Mouse (Mus musculus): ENCODE results near the gene Cd19.
"Not testable (repeated sequence)": the region's sequence is repeated elsewhere in the genome, so short reads cannot be mapped to it uniquely, and the experiment has no call there.

The Cd19 gene

GRCm38 (mm10) chr7:126434726-126435125 is 20.0 kb upstream of the Cd19 start:
- DNase-seq (ENCODE audit: low read depth, low spot score): no peak

- DNase-seq (ENCODE audit: low read depth, low spot score): no peak
Measured at GRCm38 (mm10) chr7:126430167-126430566, 15.5 kb upstream of the Cd19 start.

GRCm38 (mm10) chr7:126429503-126429898 is 14.8 kb upstream of the Cd19 start:
- no peak for DNase-seq (ENCODE audit: low read depth, low spot score)

- DNase-seq (ENCODE audit: low read depth, low spot score): peak; percentile 90
Measured at GRCm38 (mm10) chr7:126428631-126429502, 14.2 kb upstream of the Cd19 start, which contains the start of gene Rabep2. TSS of gene Rabep2 (plus strand) at chr7:126428759.

DNA sequence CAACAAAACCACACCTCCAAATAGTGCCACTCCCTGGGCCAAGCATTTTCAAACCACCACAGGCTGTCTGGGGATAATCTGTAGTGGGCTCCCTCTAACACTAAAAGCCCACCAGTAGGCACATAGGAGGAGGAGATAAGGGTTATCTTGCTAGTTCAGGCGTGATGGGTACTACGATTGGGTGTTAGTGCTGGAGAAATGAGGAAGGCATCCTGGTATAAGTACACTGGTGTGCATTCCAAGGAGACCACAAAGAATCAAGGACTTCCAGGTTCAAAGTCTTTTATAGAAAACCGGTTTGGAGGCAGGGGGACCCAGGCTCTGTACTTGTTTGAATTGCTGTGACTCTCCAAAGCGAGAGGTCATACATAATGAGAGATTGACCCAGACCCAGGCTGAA is 13.5 kb upstream of the Cd19 start:
- DNase-seq (ENCODE audit: low read depth, low spot score): no peak

DNA sequence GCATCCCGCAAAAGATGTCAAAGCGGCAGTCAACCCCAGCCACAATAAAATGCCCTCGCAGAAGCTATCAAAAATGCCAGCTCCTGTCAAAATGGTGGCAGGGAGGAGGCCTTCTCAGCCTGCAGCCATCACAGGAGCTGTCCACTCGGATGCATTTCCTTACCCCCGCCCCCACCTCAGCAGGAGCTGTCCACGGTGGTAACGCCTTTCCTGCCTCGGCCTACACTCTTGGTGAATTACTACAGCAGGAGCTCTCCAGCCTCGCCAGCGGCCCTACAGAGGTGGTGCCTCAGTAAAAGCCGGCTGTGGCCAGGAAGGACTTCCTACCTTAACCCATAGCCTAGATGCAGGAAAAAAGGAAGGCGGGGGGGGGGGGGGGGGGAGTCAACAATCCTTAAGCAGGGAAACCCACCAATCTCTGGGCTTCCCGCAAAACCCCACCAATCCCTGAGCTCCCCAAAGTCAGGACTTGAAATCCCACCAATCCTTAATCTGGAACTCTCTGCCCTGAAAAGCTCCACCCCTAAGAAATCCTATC is 12.7 kb upstream of the Cd19 start:
- no peak for DNase-seq (ENCODE audit: low read depth, low spot score)

- DNase-seq (ENCODE audit: low read depth, low spot score): no peak
Measured at GRCm38 (mm10) chr7:126424161-126424560, 9.5 kb upstream of the Cd19 start.

DNA sequence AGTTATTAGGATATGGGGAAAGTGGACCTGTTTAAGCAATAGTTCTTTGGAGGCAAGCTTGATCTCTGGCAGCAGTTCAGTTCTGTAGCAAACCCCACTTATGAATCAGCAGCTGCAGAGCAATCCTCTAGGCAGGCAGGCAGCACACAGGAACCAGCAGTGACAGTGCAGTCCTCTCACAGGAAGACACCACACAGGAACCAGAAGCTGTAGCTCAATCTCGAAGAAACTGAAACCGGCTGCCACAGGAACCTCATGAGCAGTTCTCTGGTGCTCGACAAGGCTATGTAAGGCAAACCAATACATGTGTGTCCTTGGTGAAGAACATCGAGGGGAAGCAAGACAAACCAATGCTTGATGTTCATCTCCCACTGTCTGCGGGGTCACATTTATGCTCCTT is 7.1 kb upstream of the Cd19 start:
- peak; percentile 18 for DNase-seq (ENCODE audit: low read depth, low spot score)

- DNase-seq (ENCODE audit: low read depth, low spot score): no peak
Measured at GRCm38 (mm10) chr7:126418496-126418895, 3.8 kb upstream of the Cd19 start.

GRCm38 (mm10) chr7:126417606-126418005 is 2.9 kb upstream of the Cd19 start:
- DNase-seq (ENCODE audit: low read depth, low spot score): no peak

DNA sequence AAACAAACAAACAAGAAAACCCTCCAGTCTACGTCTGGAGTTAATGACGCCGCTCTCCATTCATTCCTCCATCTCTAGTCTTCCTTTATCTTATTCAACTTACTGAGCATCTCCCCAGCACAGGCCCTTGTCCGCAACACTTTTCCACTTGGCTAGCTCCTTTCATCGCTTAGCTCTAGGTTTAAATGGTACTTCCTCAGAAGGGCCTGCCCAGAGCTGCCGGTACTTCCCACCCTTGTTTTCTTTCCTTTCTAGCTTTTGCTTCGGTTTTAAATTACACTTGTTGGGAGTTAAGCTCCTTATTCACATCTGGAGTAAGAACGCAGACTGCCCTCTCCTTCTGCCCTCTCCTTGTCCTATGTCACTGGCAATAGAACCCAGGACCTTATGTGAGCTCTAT is 2.4 kb upstream of the Cd19 start:
- DNase-seq (ENCODE audit: low read depth, low spot score): no peak

DNA sequence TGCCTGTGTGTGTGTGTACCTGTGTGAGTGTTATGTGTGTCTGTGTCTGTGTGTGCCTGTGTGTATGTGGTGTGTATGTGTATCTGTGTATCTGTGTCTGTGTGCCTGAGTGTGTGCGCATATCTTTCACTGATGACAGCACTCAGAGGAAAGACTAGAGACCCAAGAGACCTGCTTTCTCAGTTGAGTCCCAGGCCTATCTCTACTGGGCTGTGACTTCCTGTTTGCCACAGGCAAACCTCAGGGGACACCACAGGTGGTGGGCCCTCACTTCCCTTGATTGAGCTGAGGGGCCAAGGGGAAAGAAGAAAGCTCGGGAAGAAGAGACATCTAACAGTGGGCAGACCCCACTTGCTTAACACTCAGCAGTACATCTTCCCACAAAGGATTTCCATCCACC is 1.9 kb upstream of the Cd19 start:
- DNase-seq (ENCODE audit: low read depth, low spot score): no peak

- no peak for DNase-seq (ENCODE audit: low read depth, low spot score)
Measured at GRCm38 (mm10) chr7:126411061-126411460, 3.6 kb downstream of the Cd19 start.

GRCm38 (mm10) chr7:126408686-126409085 is 6.0 kb downstream of the Cd19 start:
- DNase-seq (ENCODE audit: low read depth, low spot score): no peak

- not testable (repeated sequence) for DNase-seq (ENCODE audit: low read depth, low spot score)
Measured at GRCm38 (mm10) chr7:126402518-126402917, 12.2 kb downstream of the Cd19 start.

DNA sequence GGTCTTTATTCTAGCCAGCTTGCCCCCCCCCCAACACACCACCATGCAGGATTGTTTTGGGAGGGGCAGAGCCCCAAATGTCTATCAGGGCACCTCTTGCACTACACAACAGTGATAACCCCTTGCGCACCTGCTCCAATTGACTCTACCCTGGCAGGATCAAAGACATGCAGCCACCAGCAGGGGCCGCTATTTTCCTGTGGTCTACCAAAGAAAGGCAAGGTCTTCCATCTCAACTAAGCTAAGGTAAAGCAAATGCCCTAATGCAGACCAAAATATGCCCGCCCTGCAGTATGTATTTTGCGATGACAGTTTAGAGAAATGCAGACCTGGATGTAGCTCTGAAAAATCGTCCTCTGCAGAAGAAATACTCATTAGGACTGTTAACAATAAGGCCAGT is 15.1 kb downstream of the Cd19 start:
- DNase-seq (ENCODE audit: low read depth, low spot score): peak; percentile 92

GRCm38 (mm10) chr7:126397822-126398221 is 16.9 kb downstream of the Cd19 start:
- no peak for DNase-seq (ENCODE audit: low read depth, low spot score)

- DNase-seq (ENCODE audit: low read depth, low spot score): no peak
Measured at GRCm38 (mm10) chr7:126397221-126397620, 17.5 kb downstream of the Cd19 start.

DNA sequence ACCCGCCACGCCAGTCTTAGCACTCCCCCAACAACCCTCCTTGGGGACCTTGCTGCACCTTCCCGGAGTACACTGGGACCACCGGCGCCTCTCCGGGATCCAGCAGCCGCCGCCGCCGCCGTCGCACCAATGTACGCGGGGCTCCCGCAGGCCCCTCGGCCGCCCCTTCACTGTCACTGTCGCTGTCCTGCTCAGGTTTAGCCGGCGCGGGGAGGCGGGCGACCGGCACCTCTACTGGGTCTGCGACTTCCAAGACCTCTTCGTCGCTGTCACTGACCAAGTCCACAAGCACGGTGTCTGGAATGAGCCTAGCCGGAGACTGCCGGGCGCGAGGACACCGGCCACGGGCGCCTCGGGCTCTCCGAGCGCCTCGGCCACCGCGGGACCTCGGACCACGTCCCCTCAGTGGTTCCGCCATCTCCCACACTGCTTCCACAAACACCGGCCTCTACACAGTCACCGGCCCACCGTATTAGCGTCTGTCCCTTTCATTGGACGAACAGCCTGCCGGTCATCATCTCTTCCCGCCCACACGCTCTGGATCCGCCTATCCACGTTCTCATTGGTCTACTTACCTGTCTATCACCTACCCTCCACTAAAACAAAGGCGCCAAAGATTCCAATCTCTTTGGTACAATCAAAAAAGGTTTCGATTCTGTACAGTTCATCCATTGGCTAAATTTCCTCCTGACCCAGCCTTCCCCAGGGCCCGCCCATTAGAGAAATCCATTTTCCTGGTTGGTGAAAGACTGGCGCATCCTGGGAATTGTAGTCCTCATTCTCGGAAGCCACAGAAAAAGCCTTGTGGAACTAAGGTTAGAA is 18.2 kb downstream of the Cd19 start, which contains the start of gene Nfatc2ip:
Gene Nfatc2ip, minus strand, starts transcription at position 440 of the 822 bp plus-strand sequence.
- DNase-seq (ENCODE audit: low read depth, low spot score): peak; percentile 97

GRCm38 (mm10) chr7:126392086-126392884 is 22.4 kb downstream of the Cd19 start:
- not testable (repeated sequence) for DNase-seq (ENCODE audit: low read depth, low spot score)

DNA sequence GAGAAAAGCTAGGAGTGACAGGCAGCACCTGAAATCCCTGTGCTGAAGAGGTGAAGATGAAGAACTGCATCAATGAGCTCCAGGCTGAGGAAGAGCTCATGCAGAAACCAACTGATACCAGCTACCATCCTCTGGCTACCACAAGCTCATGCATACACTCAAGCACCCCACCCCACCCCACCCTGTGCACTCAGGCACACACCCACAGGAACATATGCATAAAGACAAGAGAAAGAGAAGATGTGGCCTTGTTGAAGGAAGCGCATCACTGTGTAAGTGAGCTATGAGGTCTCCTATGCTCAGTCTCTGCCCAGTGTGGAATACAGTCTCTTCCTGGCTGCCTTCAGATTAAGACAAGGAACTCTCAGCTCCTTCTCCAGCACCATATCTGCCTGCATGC is 26.5 kb downstream of the Cd19 start:
- DNase-seq (ENCODE audit: low read depth, low spot score): no peak

All from CD4-positive, CD25-positive, alpha-beta regulatory T cell, adult 2 months (primary cell).